Mouse (Mus musculus): ENCODE data around the gene Cd80.

DNA sequence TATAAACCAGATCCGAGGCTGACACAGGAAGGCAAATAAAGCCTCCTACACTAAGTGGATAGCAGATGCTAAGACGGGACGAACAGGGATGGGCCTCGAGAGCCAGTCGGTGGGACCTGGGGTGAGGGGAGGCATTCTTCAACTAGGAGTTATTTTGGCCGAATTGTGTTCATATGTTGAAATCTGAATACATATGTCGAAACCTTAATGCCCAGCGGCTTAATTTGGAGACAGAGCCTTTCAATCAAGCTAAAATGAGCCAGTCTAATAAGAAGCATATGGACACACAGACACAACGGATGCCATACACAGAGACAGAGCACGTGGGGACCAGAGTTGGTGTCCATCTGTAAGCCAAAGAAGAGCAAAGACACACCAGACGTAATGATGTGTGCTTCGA lies 6.9 kb upstream of the Cd80 start:
- TF ChIP-seq CTCF (IDR thresholded peaks at IDR 0.05; ENCODE audit: low read depth) = no peak
- no peak for TF ChIP-seq EP300 (IDR thresholded peaks at IDR 0.05; ENCODE audit: low read depth)

Measured in liver, embryonic 14.5 days (tissue).